Mouse (Mus musculus): ENCODE results near the gene Adipor2.
"Not testable (repeated sequence)": the region's sequence is repeated elsewhere in the genome, so short reads cannot be mapped to it uniquely, and the experiment has no call there.

Gene Adipor2

DNA sequence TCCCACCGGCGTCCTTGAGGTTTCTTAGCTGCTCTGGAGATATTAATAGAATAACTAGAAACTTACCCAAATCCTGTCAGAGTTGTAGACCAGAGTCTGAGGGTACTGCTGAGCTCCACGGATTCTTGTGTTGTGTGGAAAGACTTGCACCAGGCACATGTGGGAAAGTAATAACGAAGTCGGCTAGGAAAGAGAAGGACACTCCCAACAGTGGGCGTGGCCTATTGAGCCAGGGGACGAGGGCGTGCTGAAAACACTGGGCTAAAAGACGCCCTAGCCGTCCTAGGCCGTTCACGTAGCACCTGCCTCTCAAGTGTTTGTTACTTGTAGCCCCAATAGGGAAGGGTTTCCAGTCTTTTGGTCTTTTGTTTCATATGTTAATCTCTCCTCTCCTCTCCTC is at the start of gene Adipor2:
Gene Adipor2, minus strand, starts transcription at position 351 of the 400 bp plus-strand sequence.
- no peak for DNase-seq

DNA sequence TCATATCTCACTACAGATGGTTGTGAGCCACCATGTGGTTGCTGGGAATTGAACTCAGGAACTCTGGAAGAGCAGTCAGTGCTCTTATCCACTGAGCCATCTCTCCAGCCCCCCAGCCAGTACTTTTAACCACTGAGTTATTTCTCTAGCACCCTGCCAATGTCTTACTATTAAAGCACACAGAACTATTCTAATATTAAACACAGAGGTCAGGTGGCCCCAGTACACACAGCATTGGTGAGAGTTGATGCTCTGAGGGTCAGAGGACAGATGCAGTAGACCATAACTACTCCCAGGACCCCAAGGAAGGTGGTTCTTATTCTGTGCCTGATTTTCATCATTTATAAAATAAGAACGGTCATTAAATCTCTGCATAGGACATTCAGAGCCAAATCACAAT is 48.7 kb upstream of the Adipor2 start:
- DNase-seq, result no peak

DNA sequence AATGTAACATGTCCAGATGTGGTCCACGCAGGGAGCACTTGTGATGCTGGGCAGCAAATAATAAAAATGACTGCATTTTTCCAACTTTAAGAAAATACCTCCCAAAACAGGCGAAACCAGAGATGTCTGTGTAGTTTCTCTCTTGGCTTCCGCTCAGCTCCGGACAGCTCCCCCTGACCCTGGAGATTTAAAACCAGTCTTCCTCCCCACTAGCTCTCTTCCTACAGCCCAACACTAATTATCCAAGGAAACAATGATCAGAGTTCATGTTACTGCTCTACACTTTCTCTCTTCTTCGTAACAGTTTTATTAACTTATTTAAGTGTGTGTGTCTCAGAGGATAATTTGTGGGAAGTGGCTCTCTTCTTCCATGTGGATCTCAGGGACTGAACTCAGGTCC is 42.9 kb upstream of the Adipor2 start:
- DNase-seq, result no peak

- no peak for DNase-seq
Measured at GRCm38 (mm10) chr6:119459041-119459440, 41.5 kb upstream of the Adipor2 start.

DNA sequence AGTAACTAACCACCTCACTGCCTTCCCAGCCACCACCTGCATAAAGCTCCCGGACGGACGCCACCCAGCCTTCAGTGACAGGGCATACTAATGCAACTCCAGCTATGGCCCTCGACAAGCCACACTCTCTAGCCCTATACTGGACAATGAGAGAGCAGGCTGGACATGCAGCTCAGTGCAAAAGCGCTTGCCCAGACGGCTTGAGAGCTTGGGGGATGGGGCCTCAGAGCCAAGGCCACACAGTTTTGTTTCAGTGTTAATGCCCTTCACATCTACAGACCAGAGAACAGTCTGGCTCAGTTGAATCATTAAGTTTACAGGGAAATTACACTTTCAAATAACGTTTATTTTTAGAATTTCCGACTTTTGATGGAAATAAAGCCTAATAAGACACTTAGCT is 40.7 kb upstream of the Adipor2 start:
- no peak for DNase-seq

GRCm38 (mm10) chr6:119451981-119452499 is 34.5 kb upstream of the Adipor2 start:
- DNase-seq, result peak; percentile 84

DNA sequence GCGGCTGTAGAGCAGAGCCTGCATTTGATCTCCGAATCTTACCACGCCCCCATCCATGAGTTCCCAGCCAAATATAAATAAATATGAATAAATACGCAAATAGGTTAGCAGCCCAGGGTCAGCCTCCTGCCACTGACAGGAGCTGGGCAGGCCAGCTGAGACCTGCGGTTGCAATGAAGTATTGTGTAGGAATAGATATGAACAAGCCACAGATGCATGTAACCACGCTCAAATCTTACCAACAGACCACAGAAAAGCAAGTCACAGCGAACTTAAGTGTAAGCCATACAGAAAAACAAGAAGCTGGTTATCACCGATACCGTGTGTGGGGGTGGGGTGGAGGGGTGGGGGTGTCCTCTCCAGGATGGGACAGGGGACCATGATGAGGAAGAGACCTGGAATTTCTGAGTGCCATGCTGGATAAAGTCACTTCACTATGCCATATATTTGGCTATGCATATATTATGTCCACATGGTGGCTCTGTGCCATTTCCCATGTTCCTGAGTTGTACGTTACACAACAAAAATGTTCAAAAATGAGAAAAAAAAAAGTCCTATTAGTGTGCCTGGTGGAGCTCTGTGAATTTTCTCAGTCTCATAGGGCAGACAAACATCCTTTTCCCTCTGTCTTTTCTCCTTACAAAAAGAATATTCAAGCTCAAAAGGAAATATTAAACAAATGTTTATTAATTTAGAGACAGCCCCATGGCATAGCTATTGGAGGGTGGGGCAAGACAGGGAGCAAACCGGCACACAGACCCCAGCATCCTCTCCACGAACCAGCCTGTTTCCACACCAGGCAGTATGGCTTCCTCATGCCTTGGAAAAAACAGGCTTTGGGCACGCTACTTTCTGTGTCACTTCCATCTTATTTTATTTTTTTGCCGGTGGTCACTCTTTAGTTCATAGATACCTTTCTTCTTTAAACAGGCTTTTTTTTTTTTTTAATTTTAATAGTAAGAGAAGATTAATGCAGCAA is 33.8 kb upstream of the Adipor2 start:
- DNase-seq, result no peak

DNA sequence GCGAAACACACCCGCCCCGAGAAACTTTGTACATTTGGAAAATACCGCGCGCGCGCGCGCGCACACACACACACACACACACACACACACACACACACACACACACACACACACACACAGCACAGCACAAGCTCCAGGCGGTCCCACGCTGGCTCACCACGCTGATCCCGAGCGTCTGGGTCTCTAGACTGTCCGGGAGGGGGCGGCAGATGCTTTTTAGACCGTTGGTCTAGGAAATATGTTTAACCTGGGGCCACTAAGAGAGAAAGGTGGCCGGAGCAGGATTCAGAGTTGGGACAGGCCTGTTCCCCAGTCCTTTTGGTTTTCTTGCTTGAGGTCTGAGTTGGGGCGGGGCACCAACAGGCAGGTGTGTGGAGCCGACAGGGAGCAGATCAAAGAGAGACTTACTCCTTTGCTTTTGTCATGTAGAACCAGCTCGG is 31.6 kb upstream of the Adipor2 start:
- DNase-seq, result peak; percentile 54

- no peak for DNase-seq
Measured at GRCm38 (mm10) chr6:119448321-119449059, 31.0 kb upstream of the Adipor2 start.

DNA sequence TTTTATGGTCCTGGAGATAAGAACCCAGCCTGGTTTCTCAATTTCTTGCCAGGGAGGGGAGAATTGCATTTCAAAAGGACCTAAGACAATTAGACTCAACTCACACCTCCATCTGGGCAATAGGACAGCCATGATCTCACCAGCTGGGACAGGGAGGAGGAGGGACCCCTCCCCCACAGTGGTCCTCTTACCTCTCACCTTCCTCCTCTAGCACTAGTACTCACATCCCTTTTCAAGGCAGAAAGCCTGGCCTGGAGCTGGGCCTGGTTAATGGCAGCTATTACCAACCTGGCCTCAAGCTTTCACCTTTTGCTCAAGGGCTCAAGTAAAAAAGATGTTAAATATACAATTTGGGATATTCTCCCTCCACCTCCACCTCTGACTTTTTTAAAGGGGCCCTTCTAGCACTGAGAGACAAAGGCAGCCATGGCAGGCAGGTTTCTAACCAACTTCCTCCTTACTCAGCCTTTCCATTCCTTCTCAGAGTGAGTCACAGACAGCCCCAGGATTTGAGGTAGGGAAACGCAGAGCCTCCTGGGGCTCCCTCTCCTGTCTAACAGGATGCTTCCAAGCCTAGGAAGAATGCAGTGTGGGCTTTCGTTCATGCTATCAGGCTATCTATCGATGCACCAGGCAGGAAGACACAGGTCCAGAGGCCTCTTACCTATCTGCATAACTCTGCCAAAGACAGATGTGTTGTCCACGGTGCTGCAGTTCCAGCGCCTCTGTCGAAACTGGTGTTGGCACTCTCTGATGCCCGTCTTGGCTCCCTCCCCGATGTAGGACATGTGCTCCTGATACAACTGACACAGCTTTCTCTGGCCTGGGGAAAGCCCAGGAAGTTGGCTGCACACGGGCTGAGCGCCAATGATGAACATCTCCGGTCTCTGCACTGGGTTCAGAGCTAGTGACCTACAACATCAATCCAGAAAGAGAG is 28.4 kb upstream of the Adipor2 start:
- no peak for DNase-seq

DNA sequence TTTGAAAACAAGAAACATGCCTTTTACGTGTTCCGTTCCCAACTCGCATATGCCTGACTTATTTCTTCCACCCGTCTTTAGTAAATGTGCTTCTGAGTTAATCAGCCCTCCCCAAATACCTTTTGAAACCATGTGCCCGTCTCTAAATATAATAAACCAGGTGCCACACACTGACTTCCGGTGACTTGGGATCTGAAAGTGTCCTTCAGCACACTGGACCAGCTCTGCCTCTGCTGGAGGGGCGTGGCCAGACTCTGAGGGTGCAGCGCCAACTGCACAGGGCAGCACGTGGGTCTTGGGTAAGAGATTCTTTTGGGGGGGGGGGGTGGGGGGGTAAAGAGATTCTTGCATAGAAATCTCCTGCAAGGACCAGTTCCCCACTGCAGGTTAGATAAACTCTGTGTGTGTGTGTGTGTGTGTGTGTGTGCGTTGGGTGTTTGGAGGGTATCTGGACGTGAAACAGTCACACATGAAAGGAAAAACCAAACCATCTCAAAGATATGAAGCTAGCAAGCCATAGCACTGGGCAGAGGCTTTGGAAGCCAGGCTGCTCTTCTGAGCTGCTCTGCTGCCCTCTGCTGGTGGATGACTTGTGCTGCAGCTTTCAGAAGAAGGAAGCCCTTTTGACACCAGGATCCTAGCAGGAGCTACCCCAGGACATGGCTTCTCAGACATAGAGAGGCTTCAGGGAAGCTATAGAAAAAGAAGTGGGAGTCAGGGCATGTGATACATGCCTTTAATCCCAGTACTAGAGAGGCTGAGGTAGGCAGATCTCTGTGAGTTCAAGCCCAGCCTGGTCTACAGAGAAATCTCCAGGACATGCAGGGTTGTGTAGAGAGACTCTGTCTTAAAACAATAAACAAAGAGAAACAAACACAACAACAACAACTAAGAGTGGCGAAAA is 26.5 kb upstream of the Adipor2 start:
- peak; percentile 79 for DNase-seq

DNA sequence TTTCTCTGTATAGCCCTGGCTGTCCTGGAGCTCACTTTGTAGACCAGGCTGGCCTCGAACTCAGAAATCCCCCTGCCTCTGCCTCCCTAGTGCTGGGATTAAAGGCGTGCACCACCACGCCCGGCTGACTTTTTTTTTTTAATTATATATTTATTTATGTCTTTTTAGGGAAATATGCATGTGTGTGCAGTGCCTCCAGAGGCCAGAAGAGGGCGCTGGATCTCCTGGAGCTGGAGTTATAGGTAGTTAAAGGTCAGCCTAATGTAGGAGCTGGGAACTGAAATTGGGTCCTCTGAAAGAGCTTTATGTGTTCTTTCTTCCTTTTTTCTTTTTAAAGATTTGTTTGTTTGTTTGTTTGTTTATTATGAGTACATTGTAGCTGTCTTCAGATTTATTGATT is 25.2 kb upstream of the Adipor2 start:
- DNase-seq, result not testable (repeated sequence)

GRCm38 (mm10) chr6:119437894-119438761 is 20.6 kb upstream of the Adipor2 start:
- DNase-seq, result no peak

DNA sequence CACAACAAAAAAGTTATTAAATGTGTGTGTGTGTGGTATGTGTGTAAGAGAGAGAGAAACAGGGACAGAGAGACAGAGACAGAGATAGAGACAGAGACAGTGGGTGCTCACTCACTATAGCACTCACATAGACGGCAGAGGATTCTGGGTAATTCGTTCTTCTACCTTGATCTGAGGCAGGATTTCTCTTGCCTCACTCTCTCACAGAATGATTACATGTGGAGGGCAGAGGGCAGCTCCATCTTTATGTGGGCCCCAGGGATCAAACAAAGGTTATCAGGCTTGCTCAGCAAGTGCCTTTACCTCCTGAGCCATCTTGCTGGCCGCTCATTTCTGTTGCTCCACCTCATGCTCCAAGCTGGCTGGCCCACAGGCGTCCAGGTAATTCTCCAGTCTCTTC is 16.9 kb upstream of the Adipor2 start:
- DNase-seq, result no peak

- no peak for DNase-seq
Measured at GRCm38 (mm10) chr6:119431751-119432324, 14.3 kb upstream of the Adipor2 start.

DNA sequence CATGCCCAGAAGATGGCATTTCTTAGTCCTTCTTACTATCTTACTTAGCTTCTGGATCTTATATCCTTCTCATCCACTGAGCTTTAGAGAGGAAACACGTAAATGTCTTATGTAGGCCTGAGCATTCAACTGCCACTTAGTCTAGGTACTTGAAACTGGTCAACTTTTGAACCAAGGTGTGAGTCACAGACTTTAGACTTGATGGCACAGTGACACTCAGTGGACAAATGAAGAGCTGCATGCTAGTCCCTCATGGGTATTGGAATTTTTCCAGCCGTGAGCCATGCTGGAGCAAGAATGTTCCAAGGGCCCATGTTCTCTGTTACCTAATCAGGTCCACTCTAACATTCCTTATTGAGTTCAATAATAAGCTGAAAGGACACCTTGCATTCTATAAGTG is 13.0 kb upstream of the Adipor2 start:
- DNase-seq, result peak; percentile 48

DNA sequence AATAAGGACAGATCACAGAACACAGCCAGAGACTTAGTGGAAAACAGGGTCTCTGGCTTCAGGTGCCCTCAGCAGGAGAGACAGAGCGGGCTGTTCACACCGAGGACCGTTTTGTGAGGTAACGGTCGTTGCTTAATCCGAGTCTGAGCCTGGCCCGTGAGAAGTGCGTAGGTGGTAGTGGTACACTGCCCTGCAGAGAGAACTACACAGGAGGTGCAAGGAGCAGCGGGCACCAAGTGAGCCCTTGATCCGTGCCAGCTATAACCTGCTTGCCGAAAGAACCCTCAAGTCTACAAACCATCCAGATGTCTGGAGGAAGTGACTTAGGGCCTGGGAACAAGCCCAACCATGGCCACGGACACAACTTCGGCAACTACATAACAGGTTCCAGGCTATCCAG is 11.8 kb upstream of the Adipor2 start:
- DNase-seq, result no peak

- DNase-seq, result no peak
Measured at GRCm38 (mm10) chr6:119428611-119429010, 11.1 kb upstream of the Adipor2 start.

- DNase-seq, result no peak
Measured at GRCm38 (mm10) chr6:119421001-119421400, 3.5 kb upstream of the Adipor2 start.

GRCm38 (mm10) chr6:119420357-119420756 is 2.9 kb upstream of the Adipor2 start:
- no peak for DNase-seq
